Mouse (Mus musculus): Measurements from ENCODE around the gene Lamb3. TPM values are rescaled to one million over a fixed set of nuclear protein-coding genes. Genes with fewer than 3 reads are reported as not detected.

Gene Lamb3
- polyA plus RNA-seq, 1 experiment from 2014 or later, result 0.29 TPM

DNA sequence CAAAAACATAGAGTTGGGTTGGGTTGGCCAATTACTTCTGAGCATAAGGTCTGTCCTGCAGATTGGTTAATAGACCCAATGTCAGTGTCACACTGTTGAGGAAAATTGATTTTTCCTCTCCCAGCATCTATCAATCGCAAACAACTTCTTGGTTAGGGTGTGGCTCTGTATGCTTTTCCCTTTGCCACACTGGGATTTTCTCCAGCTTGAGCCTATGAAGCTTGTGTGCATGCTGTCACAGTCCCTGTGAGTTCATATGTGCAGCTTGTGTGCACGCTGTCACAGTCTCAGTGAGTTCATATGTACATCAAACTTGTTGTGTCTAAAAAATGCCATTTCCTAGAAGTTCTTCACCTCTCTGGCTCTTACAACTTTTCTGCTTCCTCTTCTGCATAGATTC lies 99.3 kb downstream of the Lamb3 start:
- Histone ChIP-seq H3K4me3 (ENCODE audit: low read length) (no peak overlapping the region), H3K27me3 (replicated peaks; ENCODE audit: control insufficient read depth, insufficient read depth, low read length) (no peaks in the 10 kb centered on the region), H3K9me3 (ENCODE audit: control insufficient read depth, low read length) (no peaks in the 10 kb centered on the region), H3K4me2 (ENCODE audit: low read length) (no peak overlapping the region), H3K9ac (ENCODE audit: low read depth, low read length) (no peak overlapping the region), H3K4me1 (ENCODE audit: control insufficient read depth, insufficient read depth, low read depth, low read length) (no peaks in the 10 kb centered on the region), H3K36me3 (ENCODE audit: control insufficient read depth, insufficient read depth, low read length) (no peaks in the 10 kb centered on the region), H3K27ac (ENCODE audit: low read depth, low read length) (no peak overlapping the region)
- no peak for ATAC-seq
- WGBS, result 100% methylated on average over 2 of the region's 2 CpGs

GRCm38 (mm10) chr1:193309785-193310518 lies 102.5 kb downstream of the Lamb3 start:
- no peaks in the 10 kb centered on the region for H3K9me3 ChIP-seq (ENCODE audit: control insufficient read depth, low read length)
- no peaks in the 10 kb centered on the region for H3K36me3 ChIP-seq (ENCODE audit: control insufficient read depth, insufficient read depth, low read length)
- H3K27ac ChIP-seq (ENCODE audit: low read depth, low read length), result no peak overlapping the region
- no peak overlapping the region for H3K4me3 ChIP-seq (ENCODE audit: low read length)
- WGBS, result 72% methylated on average over 1 of the region's 1 CpGs
- ATAC-seq, result no peak
- H3K27me3 ChIP-seq (replicated peaks; ENCODE audit: control insufficient read depth, insufficient read depth, low read length), result no peaks in the 10 kb centered on the region
- no peak overlapping the region for H3K4me2 ChIP-seq (ENCODE audit: low read length)
- H3K9ac ChIP-seq (ENCODE audit: low read depth, low read length), result no peak overlapping the region
- H3K4me1 ChIP-seq (ENCODE audit: control insufficient read depth, insufficient read depth, low read depth, low read length), result no peaks in the 10 kb centered on the region

DNA sequence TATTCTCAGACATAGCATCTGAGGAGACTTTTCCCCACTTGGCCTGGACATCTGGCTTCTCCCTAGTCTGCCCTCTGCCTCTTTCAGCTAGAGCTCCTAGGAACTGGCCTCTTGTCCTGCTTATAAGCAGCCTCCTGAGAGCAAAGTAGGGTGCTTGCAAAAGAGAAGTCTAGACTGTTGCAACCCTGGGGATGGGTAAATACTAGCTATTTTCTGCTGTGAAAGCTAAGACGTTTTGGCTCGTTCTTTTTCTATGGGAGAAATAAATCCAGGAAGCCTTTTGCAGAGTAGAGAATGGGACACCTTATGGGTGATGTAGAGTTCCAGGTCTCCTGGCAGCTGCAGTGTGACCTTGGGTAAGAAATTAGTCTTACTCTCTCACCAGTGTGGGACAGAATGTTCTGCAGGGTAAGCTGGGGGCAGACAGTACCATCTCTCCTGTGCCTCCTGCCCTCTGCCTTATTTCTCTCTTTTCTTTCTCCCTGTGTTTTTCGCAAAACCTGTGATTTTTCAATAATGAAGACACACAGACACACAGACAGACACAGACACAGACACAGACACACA lies 103.1 kb downstream of the Lamb3 start:
- Histone ChIP-seq H3K4me3 (ENCODE audit: low read length) (no peak overlapping the region), H3K36me3 (ENCODE audit: control insufficient read depth, insufficient read depth, low read length) (no peaks in the 10 kb centered on the region), H3K27ac (ENCODE audit: low read depth, low read length) (no peak overlapping the region), H3K4me1 (ENCODE audit: control insufficient read depth, insufficient read depth, low read depth, low read length) (peaks cover 2% of the 10 kb centered on the region; the same call in 1 of the 2 replicates), H3K9me3 (ENCODE audit: control insufficient read depth, low read length) (no peaks in the 10 kb centered on the region), H3K27me3 (replicated peaks; ENCODE audit: control insufficient read depth, insufficient read depth, low read length) (no peaks in the 10 kb centered on the region), H3K4me2 (ENCODE audit: low read length) (no peak overlapping the region), H3K9ac (ENCODE audit: low read depth, low read length) (no peak overlapping the region)
- whole genome bisulfite sequencing, result 85% methylated on average over 3 of the region's 3 CpGs
- no peak for ATAC-seq

DNA sequence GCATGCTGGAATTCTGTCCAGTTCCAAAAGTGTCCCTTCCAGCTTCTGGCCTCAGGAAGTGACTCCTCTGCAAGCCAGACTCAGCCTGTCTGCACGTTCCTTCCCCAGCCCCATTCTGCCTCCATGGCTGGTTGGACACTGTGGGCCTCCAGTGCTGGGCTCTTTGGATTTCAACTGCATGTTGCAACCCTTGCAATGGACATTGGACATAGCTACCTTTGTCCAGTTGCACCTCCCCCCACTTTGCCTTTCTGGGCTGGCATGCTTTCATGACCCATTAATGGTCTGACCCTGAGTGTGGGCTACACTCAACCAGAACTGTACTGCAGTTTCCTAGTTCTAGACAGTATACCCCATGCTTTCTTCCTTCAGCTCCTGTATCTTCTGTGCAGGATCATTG lies 104.1 kb downstream of the Lamb3 start:
- Histone ChIP-seq H3K9me3 (ENCODE audit: control insufficient read depth, low read length) (no peaks in the 10 kb centered on the region), H3K9ac (ENCODE audit: low read depth, low read length) (no peak overlapping the region), H3K27me3 (replicated peaks; ENCODE audit: control insufficient read depth, insufficient read depth, low read length) (no peaks in the 10 kb centered on the region), H3K36me3 (ENCODE audit: control insufficient read depth, insufficient read depth, low read length) (no peaks in the 10 kb centered on the region), H3K4me1 (ENCODE audit: control insufficient read depth, insufficient read depth, low read depth, low read length) (peaks cover 2% of the 10 kb centered on the region; the same call in 1 of the 2 replicates), H3K27ac (ENCODE audit: low read depth, low read length) (no peak overlapping the region), H3K4me3 (ENCODE audit: low read length) (no peak overlapping the region), H3K4me2 (ENCODE audit: low read length) (no peak overlapping the region)
- ATAC-seq, result no peak
- 88% methylated on average over 1 of the region's 1 CpGs for WGBS

- H3K4me3 ChIP-seq (ENCODE audit: low read length), result no peak overlapping the region
- ATAC-seq, result peak; percentile 38; the same call in 1 of the 2 replicates
- WGBS, result 62% methylated on average over 5 of the region's 5 CpGs
These were observed 108.3 kb downstream of the Lamb3 start for GRCm38 (mm10) chr1:193315705-193316357.

DNA sequence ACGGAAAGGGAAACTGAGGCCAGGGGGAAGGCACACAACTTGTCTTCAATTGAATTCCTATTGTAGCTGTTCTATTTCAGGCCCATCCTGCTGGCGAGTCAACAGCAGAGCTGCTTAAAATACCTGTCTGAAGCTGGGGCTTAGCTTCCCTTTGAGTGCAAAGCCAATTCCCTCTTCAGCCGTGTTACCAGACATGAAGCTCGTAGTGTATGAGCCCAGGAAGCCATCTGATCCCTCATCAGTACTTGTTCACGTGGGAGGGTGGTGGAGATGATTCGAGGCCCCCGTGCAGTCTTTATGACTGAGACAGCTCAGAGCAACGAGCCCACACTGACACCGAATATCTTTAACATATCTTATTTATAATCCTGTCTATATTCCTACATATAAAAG lies 108.9 kb downstream of the Lamb3 start:
- Histone ChIP-seq H3K4me1 (ENCODE audit: control insufficient read depth, insufficient read depth, low read depth, low read length) (peaks cover 2% of the 10 kb centered on the region; the same call in 1 of the 2 replicates), H3K4me3 (ENCODE audit: low read length) (no peak overlapping the region), H3K9me3 (ENCODE audit: control insufficient read depth, low read length) (no peaks in the 10 kb centered on the region), H3K27ac (ENCODE audit: low read depth, low read length) (no peak overlapping the region), H3K36me3 (ENCODE audit: control insufficient read depth, insufficient read depth, low read length) (no peaks in the 10 kb centered on the region), H3K9ac (ENCODE audit: low read depth, low read length) (no peak overlapping the region), H3K27me3 (replicated peaks; ENCODE audit: control insufficient read depth, insufficient read depth, low read length) (no peaks in the 10 kb centered on the region), H3K4me2 (ENCODE audit: low read length) (no peak overlapping the region)
- 69% methylated on average over 9 of the region's 9 CpGs for WGBS
- no peak for ATAC-seq

More at GRCm38 (mm10) chr1:193315705-193316357, 108.3 kb downstream of the Lamb3 start:
- Histone ChIP-seq H3K27ac (ENCODE audit: low read depth, low read length) (no peak overlapping the region), H3K4me1 (ENCODE audit: control insufficient read depth, insufficient read depth, low read depth, low read length) (peaks cover 2% of the 10 kb centered on the region; the same call in 1 of the 2 replicates), H3K27me3 (replicated peaks; ENCODE audit: control insufficient read depth, insufficient read depth, low read length) (no peaks in the 10 kb centered on the region), H3K9me3 (ENCODE audit: control insufficient read depth, low read length) (no peaks in the 10 kb centered on the region), H3K4me2 (ENCODE audit: low read length) (no peak overlapping the region), H3K9ac (ENCODE audit: low read depth, low read length) (no peak overlapping the region), H3K36me3 (ENCODE audit: control insufficient read depth, insufficient read depth, low read length) (no peaks in the 10 kb centered on the region)

DNA sequence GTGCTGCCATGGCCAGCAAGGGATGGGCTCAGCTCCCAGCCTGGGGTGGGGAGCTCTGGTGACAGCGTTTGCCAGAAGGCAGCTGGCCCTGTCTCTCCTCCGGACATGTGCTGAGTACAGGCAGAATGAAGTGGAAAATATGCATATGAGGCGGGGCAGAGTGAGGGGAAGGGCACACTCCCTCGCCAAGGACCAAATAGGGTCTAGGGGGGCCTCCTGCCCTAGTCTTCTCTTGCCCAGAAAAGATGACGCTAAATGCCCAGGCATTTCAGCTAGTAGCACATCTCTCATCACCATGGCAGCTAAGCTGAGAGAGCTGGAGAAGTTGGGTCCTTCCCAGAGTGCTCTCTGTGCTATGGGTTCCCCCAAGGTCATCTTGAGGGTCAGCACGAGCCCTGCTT lies 109.7 kb downstream of the Lamb3 start:
- Histone ChIP-seq H3K4me3 (ENCODE audit: low read length) (no peak overlapping the region), H3K9me3 (ENCODE audit: control insufficient read depth, low read length) (no peaks in the 10 kb centered on the region), H3K27ac (ENCODE audit: low read depth, low read length) (peak overlapping the region; percentile 13; the same call in 1 of the 2 replicates), H3K9ac (ENCODE audit: low read depth, low read length) (peak overlapping the region; percentile 15; the same call in 1 of the 2 replicates), H3K36me3 (ENCODE audit: control insufficient read depth, insufficient read depth, low read length) (no peaks in the 10 kb centered on the region), H3K4me2 (ENCODE audit: low read length) (no peak overlapping the region), H3K27me3 (replicated peaks; ENCODE audit: control insufficient read depth, insufficient read depth, low read length) (no peaks in the 10 kb centered on the region), H3K4me1 (ENCODE audit: control insufficient read depth, insufficient read depth, low read depth, low read length) (peaks cover 2% of the 10 kb centered on the region; the same call in 1 of the 2 replicates)
- ATAC-seq, result peak; percentile 91
- WGBS, result 32% methylated on average over 6 of the region's 6 CpGs

DNA sequence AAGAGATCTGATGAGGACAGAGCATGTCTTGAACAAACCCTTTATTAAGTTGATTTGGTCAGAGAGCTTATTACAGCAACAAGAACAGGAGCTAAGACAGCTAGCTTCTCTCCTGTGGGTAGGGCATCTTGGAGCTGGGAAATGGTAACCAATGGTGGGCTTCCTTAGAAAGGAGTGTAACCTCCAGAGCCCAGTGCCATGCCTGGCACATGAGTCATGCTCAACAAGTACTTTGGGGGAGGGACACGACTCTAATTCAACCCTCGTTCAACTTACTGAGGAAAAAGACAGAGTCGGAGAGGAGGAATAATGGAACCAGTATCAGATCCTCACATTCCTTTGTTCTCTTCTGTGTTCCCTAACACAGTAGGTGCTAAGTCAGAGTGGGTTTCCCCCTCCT lies 112.2 kb downstream of the Lamb3 start:
- Histone ChIP-seq H3K9ac (ENCODE audit: low read depth, low read length) (no peak overlapping the region), H3K27ac (ENCODE audit: low read depth, low read length) (no peak overlapping the region), H3K4me1 (ENCODE audit: control insufficient read depth, insufficient read depth, low read depth, low read length) (peaks cover 2% of the 10 kb centered on the region; the same call in 1 of the 2 replicates), H3K36me3 (ENCODE audit: control insufficient read depth, insufficient read depth, low read length) (no peaks in the 10 kb centered on the region), H3K27me3 (replicated peaks; ENCODE audit: control insufficient read depth, insufficient read depth, low read length) (no peaks in the 10 kb centered on the region), H3K4me2 (ENCODE audit: low read length) (no peak overlapping the region), H3K4me3 (ENCODE audit: low read length) (no peak overlapping the region), H3K9me3 (ENCODE audit: control insufficient read depth, low read length) (no peaks in the 10 kb centered on the region)
- ATAC-seq, result no peak
- WGBS, result 44% methylated on average over 3 of the region's 3 CpGs

DNA sequence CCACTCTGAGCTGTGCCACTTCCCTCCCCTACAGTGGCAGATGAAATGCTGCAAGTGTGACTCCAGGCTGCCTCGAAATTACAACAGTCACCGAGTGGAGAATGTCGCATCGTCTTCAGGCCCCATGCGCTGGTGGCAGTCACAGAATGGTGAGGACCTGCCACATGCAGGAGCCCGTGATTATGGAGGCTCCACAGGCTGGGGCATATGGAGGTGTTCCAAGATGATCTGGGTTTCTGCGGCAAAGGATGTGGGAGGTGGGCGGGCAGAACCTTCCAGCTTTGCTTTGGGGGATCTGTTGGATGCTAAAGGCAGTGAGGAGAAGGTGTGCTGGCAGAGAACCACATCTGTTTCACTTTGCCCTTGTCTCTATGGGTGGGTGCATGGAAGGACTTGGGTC lies 112.9 kb downstream of the Lamb3 start:
- Histone ChIP-seq H3K27me3 (replicated peaks; ENCODE audit: control insufficient read depth, insufficient read depth, low read length) (no peaks in the 10 kb centered on the region), H3K36me3 (ENCODE audit: control insufficient read depth, insufficient read depth, low read length) (no peaks in the 10 kb centered on the region), H3K9me3 (ENCODE audit: control insufficient read depth, low read length) (no peaks in the 10 kb centered on the region), H3K4me3 (ENCODE audit: low read length) (no peak overlapping the region), H3K9ac (ENCODE audit: low read depth, low read length) (no peak overlapping the region), H3K4me2 (ENCODE audit: low read length) (no peak overlapping the region), H3K4me1 (ENCODE audit: control insufficient read depth, insufficient read depth, low read depth, low read length) (peaks cover under 1% of the 10 kb centered on the region; the same call in 1 of the 2 replicates), H3K27ac (ENCODE audit: low read depth, low read length) (no peak overlapping the region)
- WGBS, result 92% methylated on average over 8 of the region's 8 CpGs
- ATAC-seq, result no peak

All from hindbrain, embryonic 16.5 days (tissue).